Mouse (Mus musculus) heart, embryonic 14.5 days (tissue): ENCODE data around the gene Mtch2. TPM values are rescaled to one million over a fixed set of nuclear protein-coding genes. Genes with fewer than 3 reads are reported as not detected.

Source experiments
- ATAC-seq: fragments of 200-750 bp; cut with Nextera tagmentation; 2 replicates; pipeline ENCODE4 v1.8.0; 2017; ENCODE audit warnings: low read depth, moderate TSS enrichment; ENCODE audit not compliant: insufficient number of reproducible peaks, insufficient read depth, low FRiP score
- H3K27ac ChIP-seq, 2 experiments: fragments of 200-500 bp in 1 of 2; fragments of 300-500 bp in 1 of 2; sonication (generic) in 1 of 2; replicated peaks in 1 of 2; 2 replicates each; pipeline ENCODE4 v1.5.1; 2012 to 2014; ENCODE audit warnings: low read depth in 2 of 2, low read length in 2 of 2, control low read depth in 1 of 2, mild to moderate bottlenecking in 1 of 2, mixed read lengths in 1 of 2; ENCODE audit not compliant: control insufficient read depth in 1 of 2, insufficient read depth in 1 of 2
- H3K27me3 ChIP-seq: fragments of 300-500 bp; sonication (generic); 2 replicates; pipeline ENCODE4 v1.6.1; 2014; ENCODE audit warnings: mild to moderate bottlenecking, low read length, control low read depth; ENCODE audit not compliant: control insufficient read depth, insufficient read depth
- H3K36me3 ChIP-seq: fragments of 300-500 bp; sonication (generic); 2 replicates; pipeline ENCODE4 v1.6.1; 2014; ENCODE audit warnings: mild to moderate bottlenecking, control low read depth, low read length, mixed read lengths; ENCODE audit not compliant: control insufficient read depth, insufficient read depth
- H3K4me1 ChIP-seq, 2 experiments: fragments of 200-500 bp in 1 of 2; fragments of 300-500 bp in 1 of 2; sonication (generic) in 1 of 2; 2 replicates each; pipeline ENCODE4 v1.6.1; 2012 to 2014; ENCODE audit warnings: low read length in 2 of 2, control low read depth in 1 of 2, mixed read lengths in 1 of 2; ENCODE audit not compliant: control insufficient read depth in 2 of 2, insufficient read depth in 2 of 2
- H3K4me2 ChIP-seq: fragments of 300-500 bp; sonication (generic); 2 replicates; pipeline ENCODE4 v1.6.1; 2014; ENCODE audit warnings: mild to moderate bottlenecking, low read length
- H3K4me3 ChIP-seq, 2 experiments: fragments of 200-500 bp in 1 of 2; fragments of 300-500 bp in 1 of 2; sonication (generic) in 1 of 2; 2 replicates each; pipeline ENCODE4 v1.5.1; 2012 to 2014; ENCODE audit warnings: low read length in 2 of 2, mild to moderate bottlenecking in 2 of 2, control low read depth in 1 of 2, low read depth in 1 of 2, moderate library complexity in 1 of 2; ENCODE audit not compliant: control insufficient read depth in 1 of 2, insufficient read depth in 1 of 2
- H3K9ac ChIP-seq: fragments of 300-500 bp; sonication (generic); 2 replicates; pipeline ENCODE4 v1.6.1; 2014; ENCODE audit warnings: mild to moderate bottlenecking, low read length
- H3K9me3 ChIP-seq: fragments of 300-500 bp; sonication (generic); 2 replicates; pipeline ENCODE4 v1.6.1; 2016; ENCODE audit warnings: low read length, control low read depth; ENCODE audit not compliant: control insufficient read depth
- WGBS: fragments of 180-500 bp; shearing (Covaris S2); extraction: QIAGEN DNeasy Blood & Tissue Kit; methylation state at CpG from one replicate; pipeline ENCODE4 v1.1.7; 2014; 5-methylcytosine and 5-hydroxymethylcytosine counted together
- polyA plus RNA-seq: library from polyadenylated mRNA; unstranded; fragments of >200 nt; fragmentation: Nextera tagmentation; extraction: Ambion mirVana; gene quantifications from 2 replicates; pipeline ENCODE4 v1.2.1, GENCODE M21; 2014

Mtch2 gene
- polyA plus RNA-seq, 1 experiment from 2014 or later, result 286 TPM

GRCm38 (mm10) chr2:90844262-90844661 is 2.7 kb upstream of the Mtch2 start:
- WGBS, result 77% methylated on average over 5 of the region's 5 CpGs

GRCm38 (mm10) chr2:90845234-90845633 is 1.7 kb upstream of the Mtch2 start:
- H3K9me3 ChIP-seq, result no peaks in the 10 kb centered on the region
- no peak for ATAC-seq
- no peak overlapping the region for H3K4me2 ChIP-seq
- peaks cover 5 to 20% of the 10 kb centered on the region in 2 experiments for H3K4me1 ChIP-seq
- H3K9ac ChIP-seq, result no peak overlapping the region
- H3K27ac ChIP-seq, result no peak overlapping the region
- 67% methylated on average over 5 of the region's 5 CpGs for WGBS
- no peaks in the 10 kb centered on the region for H3K27me3 ChIP-seq
- peaks cover 9% of the 10 kb centered on the region for H3K36me3 ChIP-seq
- no peak overlapping the region for H3K4me3 ChIP-seq

More at GRCm38 (mm10) chr2:90844262-90844661, 2.7 kb upstream of the Mtch2 start:
- Histone ChIP-seq H3K36me3 (no peaks in the 10 kb centered on the region; the same call in 1 of the 2 replicates), H3K27ac (no peak overlapping the region), H3K27me3 (no peaks in the 10 kb centered on the region), H3K4me3 (no peak overlapping the region), H3K4me1 (peaks cover 5 to 20% of the 10 kb centered on the region in 2 experiments), H3K9ac (no peak overlapping the region), H3K9me3 (no peaks in the 10 kb centered on the region), H3K4me2 (no peak overlapping the region)
- no peak for ATAC-seq

GRCm38 (mm10) chr2:90846171-90846570 is 784 bp upstream of the Mtch2 start:
- no peaks in the 10 kb centered on the region for H3K9me3 ChIP-seq
- H3K9ac ChIP-seq, result peak overlapping the region; percentile 95
- 41% methylated on average over 6 of the region's 6 CpGs for WGBS
- H3K4me2 ChIP-seq, result peak overlapping the region; percentile 61
- peak overlapping the region in 1 of 2 experiments; percentile 96; a peak in 2 of 4 replicates for H3K4me3 ChIP-seq
- peaks cover 5 to 20% of the 10 kb centered on the region in 2 experiments for H3K4me1 ChIP-seq
- H3K27me3 ChIP-seq, result no peaks in the 10 kb centered on the region
- ATAC-seq, result no peak
- peaks cover 19% of the 10 kb centered on the region for H3K36me3 ChIP-seq
- H3K27ac ChIP-seq, result peak overlapping the region; percentile 86 to 89

GRCm38 (mm10) chr2:90846597-90846954 is 379 bp upstream of the Mtch2 start:
- no peaks in the 10 kb centered on the region for H3K27me3 ChIP-seq
- peak overlapping the region; percentile 95 for H3K9ac ChIP-seq
- H3K9me3 ChIP-seq, result no peaks in the 10 kb centered on the region
- H3K27ac ChIP-seq, result peak overlapping the region; percentile 86 to 89
- peak overlapping the region; percentile 38 to 96 for H3K4me3 ChIP-seq
- H3K4me1 ChIP-seq, result peaks cover 5 to 20% of the 10 kb centered on the region in 2 experiments
- H3K36me3 ChIP-seq, result peaks cover 23% of the 10 kb centered on the region
- ATAC-seq, result 0 out of 2 replicates have a peak, but pooled peaks have one; percentile 9
- WGBS, result 2% methylated on average over 8 of the region's 8 CpGs
- peak overlapping the region; percentile 61 for H3K4me2 ChIP-seq

- peak overlapping the region; percentile 84 to 96 for H3K4me3 ChIP-seq
- peaks cover 34% of the 10 kb centered on the region for H3K36me3 ChIP-seq
- peak overlapping the region; percentile 82 to 86 for H3K27ac ChIP-seq
- ATAC-seq, result no peak
- H3K9ac ChIP-seq, result peak overlapping the region; percentile 95
- H3K4me2 ChIP-seq, result peak overlapping the region; percentile 81
- H3K9me3 ChIP-seq, result no peaks in the 10 kb centered on the region
- H3K27me3 ChIP-seq, result no peaks in the 10 kb centered on the region
- peaks cover 5 to 20% of the 10 kb centered on the region in 2 experiments for H3K4me1 ChIP-seq
- 2% methylated on average over 13 of the region's 13 CpGs for WGBS
Measured at GRCm38 (mm10) chr2:90847681-90848050, 711 bp downstream of the Mtch2 start.

GRCm38 (mm10) chr2:90848331-90848730 is 1.4 kb downstream of the Mtch2 start:
- Histone ChIP-seq H3K4me2 (peak overlapping the region; percentile 81), H3K4me1 (peaks cover 5 to 20% of the 10 kb centered on the region in 2 experiments), H3K27ac (no peak overlapping the region), H3K9ac (peak overlapping the region; percentile 95), H3K27me3 (no peaks in the 10 kb centered on the region), H3K36me3 (peaks cover 40% of the 10 kb centered on the region), H3K4me3 (peak overlapping the region in 1 of 2 experiments; percentile 96; a peak in 2 of 4 replicates), H3K9me3 (no peaks in the 10 kb centered on the region)
- WGBS, result 88% methylated on average over 5 of the region's 5 CpGs
- no peak for ATAC-seq

- H3K27ac ChIP-seq, result no peak overlapping the region
- peaks cover 5 to 20% of the 10 kb centered on the region in 2 experiments for H3K4me1 ChIP-seq
- no peak for ATAC-seq
- no peaks in the 10 kb centered on the region for H3K9me3 ChIP-seq
- peaks cover 60% of the 10 kb centered on the region for H3K36me3 ChIP-seq
- WGBS, result 93% methylated on average over 1 of the region's 1 CpGs
- H3K27me3 ChIP-seq, result no peaks in the 10 kb centered on the region
- H3K4me2 ChIP-seq, result no peak overlapping the region
- no peak overlapping the region for H3K9ac ChIP-seq
- no peak overlapping the region for H3K4me3 ChIP-seq
Measured at GRCm38 (mm10) chr2:90850401-90850800, 3.4 kb downstream of the Mtch2 start.

GRCm38 (mm10) chr2:90861486-90861885 is 14.5 kb downstream of the Mtch2 start:
- Histone ChIP-seq H3K4me2 (no peak overlapping the region), H3K9me3 (no peaks in the 10 kb centered on the region), H3K27ac (no peak overlapping the region), H3K4me1 (no peaks in the 10 kb centered on the region), H3K4me3 (no peak overlapping the region), H3K9ac (no peak overlapping the region), H3K36me3 (peaks cover 98% of the 10 kb centered on the region), H3K27me3 (no peaks in the 10 kb centered on the region)
- 98% methylated on average over 2 of the region's 2 CpGs for WGBS
- no peak for ATAC-seq
